Mouse (Mus musculus) lung, postnatal 36 days (tissue): ENCODE data around the gene Vmn2r50.
"Not testable (repeated sequence)": the region's sequence is repeated elsewhere in the genome, so short reads cannot be mapped to it uniquely, and the experiment has no call there.

ENCODE experiments used
- DNase-seq: peaks from one replicate; pipeline ENCODE4 v3.0.0; 2022; ENCODE audit warnings: mixed read lengths

Gene Vmn2r50

DNA sequence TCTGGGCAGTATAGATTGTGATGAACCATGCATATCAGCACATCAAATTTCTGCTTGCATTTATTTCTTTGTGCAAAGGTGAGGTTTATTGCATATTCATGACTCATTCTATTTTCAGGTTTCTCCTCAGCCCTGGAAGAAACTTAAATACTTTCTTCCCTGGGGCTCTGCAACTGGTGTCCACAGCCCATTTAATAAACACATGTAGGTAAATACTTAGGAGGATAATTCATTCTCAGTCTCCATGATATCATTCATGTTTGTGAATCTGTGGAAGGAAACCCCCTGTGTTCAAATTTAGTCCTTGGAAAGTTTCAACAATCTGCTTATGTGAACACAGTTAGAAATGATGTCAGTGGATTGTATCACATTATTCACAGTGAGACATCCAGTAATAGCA is at the start of gene Vmn2r50:
Gene Vmn2r50, minus strand, starts transcription at position 101 of the 400 bp plus-strand sequence.
- not testable (repeated sequence) for DNase-seq

GRCm38 (mm10) chr7:9992157-9992556 is 60.9 kb downstream of the Vmn2r50 start, which contains the start of gene Vmn2r49:
TSS of gene Vmn2r49 (minus strand) at chr7:9992257.
- not testable (repeated sequence) for DNase-seq
